Mouse (Mus musculus) thymus, adult 2 months (tissue): ENCODE results near the gene Cdc14b.

Experiments
- CTCF ChIP-seq: fragments of 200-500 bp; IDR thresholded peaks from 2 replicates; pipeline ENCODE4 v1.5.1; 2012; ENCODE audit warnings: mild to moderate bottlenecking, control low read depth, low read length, moderate library complexity, borderline replicate concordance; ENCODE audit not compliant: control insufficient read depth, poor library complexity, insufficient read depth; ENCODE audit errors: extremely low read depth
- POLR2A ChIP-seq: fragments of 200-500 bp; IDR thresholded peaks from 2 replicates; pipeline ENCODE4 v1.6.1; 2012; ENCODE audit warnings: mild to moderate bottlenecking, low read length, control low read depth, moderate library complexity; ENCODE audit not compliant: control insufficient read depth, poor library complexity, insufficient read depth; ENCODE audit errors: extremely low read depth

DNA sequence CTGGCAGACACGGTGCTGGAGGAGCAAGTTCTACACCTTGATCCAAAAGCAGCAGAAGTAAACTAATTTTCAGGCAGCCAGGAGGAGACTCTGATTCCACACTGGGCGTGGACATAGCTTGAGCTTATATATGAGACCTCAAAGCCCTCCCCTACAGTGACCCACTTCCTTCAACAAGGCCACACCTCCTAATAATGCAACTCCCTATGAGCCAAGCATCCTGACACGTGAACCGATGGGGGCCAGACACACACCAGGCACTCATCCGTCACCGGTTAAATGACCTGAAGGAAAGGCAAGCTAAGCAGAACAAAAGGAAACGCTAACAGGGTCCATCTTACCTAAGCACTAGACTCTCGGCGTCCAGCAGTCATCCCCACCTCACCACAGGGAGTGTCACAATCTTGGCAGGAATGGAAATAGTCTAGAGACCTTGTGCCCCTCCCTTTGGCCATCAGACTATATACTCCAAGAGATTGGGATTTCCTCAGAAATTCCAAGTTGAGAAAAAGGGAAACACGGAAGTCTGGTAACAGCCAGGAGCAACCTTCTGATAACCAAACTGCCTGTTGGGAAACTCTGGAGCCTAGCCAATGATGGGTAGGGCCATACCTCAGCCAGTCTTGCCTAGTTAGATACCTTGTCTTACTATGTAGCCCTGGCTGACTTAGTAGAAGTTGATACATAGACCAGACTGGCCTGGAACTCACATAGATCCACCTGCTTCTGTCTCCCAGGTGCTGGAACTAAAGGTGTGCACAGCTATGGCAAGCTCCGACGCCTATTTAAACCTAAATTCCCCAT is 17.9 kb downstream of the Cdc14b start:
- TF ChIP-seq POLR2A, result no peak
- TF ChIP-seq CTCF, result no peak
